Mouse (Mus musculus) ES-E14 (cell line): ENCODE measurements around the gene Kcnip2. TPM values are rescaled to one million over a fixed set of nuclear protein-coding genes. Genes with fewer than 3 reads are reported as not detected.

Experiments
- DNase-seq: peaks from one replicate; pipeline ENCODE4 v3.0.0-alpha.2; 2013; ENCODE audit warnings: low read depth, low spot score
- H3K27ac ChIP-seq: 2 replicates; pipeline ENCODE4 v1.5.1; 2012; ENCODE audit warnings: low read depth, mild to moderate bottlenecking, low read length, moderate library complexity, mixed read lengths; ENCODE audit not compliant: poor library complexity, insufficient read depth, severe bottlenecking
- H3K36me3 ChIP-seq: 2 replicates; pipeline ENCODE4 v1.6.1; 2012; ENCODE audit warnings: mild to moderate bottlenecking, low read length, moderate library complexity, mixed read lengths; ENCODE audit not compliant: control insufficient read depth, poor library complexity, insufficient read depth, severe bottlenecking
- H3K4me1 ChIP-seq, 2 experiments: fragments of 150-350 bp in 1 of 2; sonication (generic) in 1 of 2; 2 replicates each; pipeline ENCODE4 v1.6.1; 2012; ENCODE audit warnings: low read length in 2 of 2, mild to moderate bottlenecking in 1 of 2, mixed read lengths in 1 of 2; ENCODE audit not compliant: control insufficient read depth in 2 of 2, insufficient read depth in 2 of 2, poor library complexity in 1 of 2
- H3K4me3 ChIP-seq, 2 experiments: fragments of 150-350 bp in 1 of 2; sonication (generic) in 1 of 2; 2 replicates each; pipeline ENCODE4 v1.5.1; 2012; ENCODE audit warnings: low read length in 2 of 2, low read depth in 1 of 2, mild to moderate bottlenecking in 1 of 2, mixed read lengths in 1 of 2; ENCODE audit not compliant: insufficient read depth in 1 of 2, poor library complexity in 1 of 2, severe bottlenecking in 1 of 2
- H3K9ac ChIP-seq: 2 replicates; pipeline ENCODE4 v1.6.1; 2012; ENCODE audit warnings: low read depth, mild to moderate bottlenecking, low read length, mixed read lengths; ENCODE audit not compliant: poor library complexity, insufficient read depth, severe bottlenecking
- H3K9me3 ChIP-seq: fragments of 150-350 bp; sonication (generic); 2 replicates; pipeline ENCODE4 v1.6.1; 2012; ENCODE audit warnings: low read depth, mild to moderate bottlenecking, low read length; ENCODE audit not compliant: control insufficient read depth, insufficient read depth
- CHD2 ChIP-seq: IDR thresholded peaks from 2 replicates; pipeline ENCODE4 v1.6.1; 2014; ENCODE audit warnings: mild to moderate bottlenecking, low read depth, low read length, inconsistent platforms
- HCFC1 ChIP-seq: IDR thresholded peaks from 2 replicates; pipeline ENCODE4 v1.6.1; 2012; ENCODE audit warnings: low read length, inconsistent platforms, borderline replicate concordance; ENCODE audit not compliant: insufficient read depth
- MAFK ChIP-seq: IDR thresholded peaks from 2 replicates; pipeline ENCODE4 v1.6.1; 2014; ENCODE audit warnings: mild to moderate bottlenecking, low read depth, low read length, inconsistent platforms; ENCODE audit not compliant: insufficient read depth
- ZC3H11A ChIP-seq: IDR thresholded peaks from 2 replicates; pipeline ENCODE4 v1.6.1; 2012; ENCODE audit warnings: low read depth, mild to moderate bottlenecking, inconsistent platforms, low read length, borderline replicate concordance
- ZNF384 ChIP-seq: IDR thresholded peaks from 2 replicates; pipeline ENCODE4 v1.6.1; 2012; ENCODE audit warnings: low read depth, low read length, inconsistent platforms
- in situ Hi-C, 2 experiments: fragments of 600-800 bp; cut with MboI; formaldehyde crosslinking; loops; one replicate each; pipeline ENCODE4 v1.15.1; 2025; ENCODE audit warnings: low sequenced_read_pairs in 2 of 2, inconsistent platforms in 1 of 2; ENCODE audit not compliant: unreplicated experiment in 2 of 2
- total RNA-seq: library from RNA; depleted of rRNA; stranded (reverse); fragments of 300-350 nt; gene quantifications from 2 replicates; pipeline ENCODE4 v1.2.3, GENCODE M21; 2012

Kcnip2 gene
- total RNA-seq, 1 experiment = 0.85 TPM

GRCm38 (mm10) chr19:45748691-45749242 is 67.1 kb downstream of the Kcnip2 start:
- DNase-seq = no peak
- Histone ChIP-seq H3K9ac (peak overlapping the region; percentile 96), H3K4me1 (peaks cover 2 to 22% of the 10 kb centered on the region in 2 experiments; a peak in 2 of 4 replicates), H3K4me3 (peak overlapping the region; percentile 82 to 96), H3K36me3 (peaks cover 15% of the 10 kb centered on the region), H3K9me3 (no peaks in the 10 kb centered on the region), H3K27ac (peak overlapping the region; percentile 56)
- in situ Hi-C loops = loop anchor here (5.0 to 10.0 kb wide), 3 partner anchors 174 to 526 kb away; no protein-coding TSS in a partner anchor
- no peak for TF ChIP-seq MAFK
- no peak for TF ChIP-seq ZC3H11A
- no peak for TF ChIP-seq HCFC1
- no peak for TF ChIP-seq CHD2
- TF ChIP-seq ZNF384 = no peak

GRCm38 (mm10) chr19:45748206-45748605 is 67.7 kb downstream of the Kcnip2 start:
- H3K4me1 ChIP-seq = peaks cover 2 to 24% of the 10 kb centered on the region in 2 experiments; a peak in 2 of 4 replicates
- no peak overlapping the region for H3K27ac ChIP-seq
- in situ Hi-C loops = loop anchor here (5.0 to 10.0 kb wide), 3 partner anchors 173 to 526 kb away; no protein-coding TSS in a partner anchor
- TF ChIP-seq ZC3H11A (no peak), CHD2 (no peak), MAFK (no peak), ZNF384 (no peak), HCFC1 (no peak)
- H3K4me3 ChIP-seq = peak overlapping the region; percentile 82 to 96
- DNase-seq = no peak
- H3K9ac ChIP-seq = peak overlapping the region; percentile 96
- peaks cover 13% of the 10 kb centered on the region for H3K36me3 ChIP-seq
- H3K9me3 ChIP-seq = no peaks in the 10 kb centered on the region

GRCm38 (mm10) chr19:45747028-45747867 is 68.6 kb downstream of the Kcnip2 start:
- DNase-seq = peak; percentile 88
- no peak overlapping the region for H3K4me3 ChIP-seq
- H3K4me1 ChIP-seq = peaks cover 2 to 24% of the 10 kb centered on the region in 2 experiments; a peak in 2 of 4 replicates
- no peak overlapping the region for H3K27ac ChIP-seq
- no peak overlapping the region for H3K9ac ChIP-seq
- TF ChIP-seq CHD2 = no peak
- peak; percentile 34; the same call in 1 of the 2 replicates for TF ChIP-seq ZC3H11A
- no peak for TF ChIP-seq ZNF384
- TF ChIP-seq MAFK = peak; percentile 66
- no peak for TF ChIP-seq HCFC1
- peaks cover 10% of the 10 kb centered on the region for H3K36me3 ChIP-seq
- in situ Hi-C loops = loop anchor here (5.0 to 10.0 kb wide), 3 partner anchors 172 to 525 kb away; no protein-coding TSS in a partner anchor
- no peaks in the 10 kb centered on the region for H3K9me3 ChIP-seq

GRCm38 (mm10) chr19:45746153-45747020 is 69.5 kb downstream of the Kcnip2 start:
- Histone ChIP-seq H3K9ac (no peak overlapping the region), H3K9me3 (no peaks in the 10 kb centered on the region), H3K36me3 (peaks cover 6% of the 10 kb centered on the region), H3K4me3 (peak overlapping the region; percentile 15 to 25; a peak in 1 of 4 replicates), H3K27ac (no peak overlapping the region), H3K4me1 (peaks cover 2 to 24% of the 10 kb centered on the region in 2 experiments; a peak in 2 of 4 replicates)
- DNase-seq = peak; percentile 79
- no peak for TF ChIP-seq ZC3H11A
- no peak for TF ChIP-seq HCFC1
- TF ChIP-seq MAFK = no peak
- no peak for TF ChIP-seq ZNF384
- no peak for TF ChIP-seq CHD2
- in situ Hi-C loops = loop anchor here (5.0 to 10.0 kb wide), 3 partner anchors 172 to 524 kb away; no protein-coding TSS in a partner anchor
